Mouse (Mus musculus) hindbrain, embryonic 15.5 days (tissue): ENCODE measurements at regions not wholly inside any gene's neighbourhood (a gene's known extent, or its start where the extent isn't known, plus 50 kb on each side); places are given as distances from the start of the nearest gene placed in this dataset.
"Not testable (repeated sequence)": the region's sequence is repeated elsewhere in the genome, so short reads cannot be mapped to it uniquely, and the experiment has no call there.

ENCODE experiments used
- ATAC-seq: fragments of 200-750 bp; cut with Nextera tagmentation; 2 replicates; pipeline ENCODE4 v1.8.0; 2017; ENCODE audit warnings: low read depth, moderate number of reproducible peaks, moderate TSS enrichment; ENCODE audit not compliant: low FRiP score
- H3K27ac ChIP-seq: fragments of 300-500 bp; sonication (generic); replicated peaks from 2 replicates; pipeline ENCODE4 v1.5.1; 2015; ENCODE audit warnings: mild to moderate bottlenecking, inconsistent platforms
- H3K27me3 ChIP-seq: fragments of 300-500 bp; sonication (generic); 2 replicates; pipeline ENCODE4 v1.6.1; 2015; ENCODE audit warnings: control low read depth, inconsistent platforms
- H3K36me3 ChIP-seq: fragments of 300-500 bp; sonication (generic); 2 replicates; pipeline ENCODE4 v1.6.1; 2015; ENCODE audit warnings: control low read depth, inconsistent platforms
- H3K4me1 ChIP-seq: fragments of 300-500 bp; sonication (generic); replicated peaks from 2 replicates; pipeline ENCODE4 v1.6.1; 2015; ENCODE audit warnings: control low read depth, inconsistent platforms
- H3K4me2 ChIP-seq: fragments of 300-500 bp; sonication (generic); 2 replicates; pipeline ENCODE4 v1.6.1; 2015; ENCODE audit warnings: moderate library complexity, mild to moderate bottlenecking, inconsistent platforms
- H3K4me3 ChIP-seq: fragments of 300-500 bp; sonication (generic); 2 replicates; pipeline ENCODE4 v1.5.1; 2015; ENCODE audit warnings: mild to moderate bottlenecking, inconsistent platforms
- H3K9ac ChIP-seq: fragments of 300-500 bp; sonication (generic); 2 replicates; pipeline ENCODE4 v1.6.1; 2015; ENCODE audit warnings: inconsistent platforms
- H3K9me3 ChIP-seq: fragments of 300-500 bp; sonication (generic); 2 replicates; pipeline ENCODE4 v1.6.1; 2016; ENCODE audit warnings: control low read depth, inconsistent platforms
- WGBS: fragments of 180-500 bp; shearing (Covaris S2); methylation state at CpG from one replicate; pipeline ENCODE4 v1.1.7; 2015; 5-methylcytosine and 5-hydroxymethylcytosine counted together

DNA sequence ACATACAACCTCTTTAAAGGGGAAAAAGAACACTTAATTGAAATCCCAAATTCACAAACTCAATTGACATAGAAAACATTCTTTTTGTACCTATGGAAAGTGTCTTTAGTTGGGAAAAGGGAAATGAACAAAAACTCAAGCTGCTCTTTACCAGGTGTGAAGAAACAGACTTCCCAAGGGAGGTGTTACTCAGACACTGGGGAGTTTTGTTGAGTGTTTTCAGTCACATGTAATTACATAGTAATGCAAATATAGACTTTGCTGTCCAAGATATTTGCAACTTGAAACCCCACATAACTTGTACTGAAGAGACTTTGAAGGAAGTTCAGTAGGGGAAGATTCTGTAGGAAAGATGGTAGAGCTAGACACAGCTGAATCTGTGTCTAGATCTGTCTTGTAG, 547.7 kb upstream of the Zfp960 start:
- no peaks in the 10 kb centered on the region for H3K36me3 ChIP-seq
- H3K4me2 ChIP-seq, result no peak overlapping the region
- H3K27me3 ChIP-seq, result no peaks in the 10 kb centered on the region
- no peak overlapping the region for H3K27ac ChIP-seq
- H3K4me1 ChIP-seq, result no peaks in the 10 kb centered on the region
- H3K9ac ChIP-seq, result no peak overlapping the region
- ATAC-seq, result no peak
- no peaks in the 10 kb centered on the region for H3K9me3 ChIP-seq
- H3K4me3 ChIP-seq, result no peak overlapping the region

DNA sequence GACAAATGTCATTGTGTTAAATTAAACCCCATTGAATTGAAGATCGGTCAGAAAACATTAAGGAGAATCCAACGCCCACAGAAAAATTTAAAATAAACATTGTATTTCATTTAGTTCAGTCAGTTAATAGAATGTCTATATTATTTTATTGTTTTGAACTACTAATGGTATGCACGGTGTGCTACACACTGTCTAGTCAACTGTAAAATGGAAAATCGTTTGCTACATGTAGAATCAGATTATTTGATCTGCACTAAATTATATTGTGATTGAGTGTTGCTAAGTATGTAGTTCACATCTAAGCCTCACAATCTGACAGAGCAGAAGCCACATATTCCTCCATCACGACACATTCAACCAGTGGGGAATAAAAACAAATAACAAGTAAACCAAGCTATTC, 570.0 kb upstream of the Zfp960 start:
- H3K4me1 ChIP-seq, result no peaks in the 10 kb centered on the region
- H3K9ac ChIP-seq, result no peak overlapping the region
- no peak for ATAC-seq
- H3K4me2 ChIP-seq, result no peak overlapping the region
- no peaks in the 10 kb centered on the region for H3K27me3 ChIP-seq
- 55% methylated on average over 5 of the region's 5 CpGs for WGBS
- H3K9me3 ChIP-seq, result no peaks in the 10 kb centered on the region
- no peaks in the 10 kb centered on the region for H3K36me3 ChIP-seq
- H3K4me3 ChIP-seq, result no peak overlapping the region
- H3K27ac ChIP-seq, result no peak overlapping the region

DNA sequence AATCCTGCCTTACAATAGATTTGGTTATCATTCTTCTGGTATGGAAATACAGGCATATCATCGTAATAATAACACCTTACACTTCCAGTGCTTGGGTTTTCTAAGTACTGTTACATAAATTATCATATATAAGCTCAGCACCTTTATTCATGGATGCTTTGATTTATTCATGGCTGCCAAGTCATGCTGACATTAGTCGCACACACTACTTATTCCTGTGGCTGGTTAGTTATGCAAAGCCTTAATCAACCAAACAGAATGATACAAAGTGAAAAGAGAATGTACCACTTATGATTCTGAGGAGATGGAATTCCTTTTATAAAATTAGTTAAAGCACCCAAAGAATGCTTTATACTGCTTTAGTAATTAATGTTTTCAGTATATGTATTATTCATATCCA, 570.4 kb upstream of the Zfp960 start:
- no peaks in the 10 kb centered on the region for H3K9me3 ChIP-seq
- no peaks in the 10 kb centered on the region for H3K36me3 ChIP-seq
- no peaks in the 10 kb centered on the region for H3K4me1 ChIP-seq
- H3K4me2 ChIP-seq, result no peak overlapping the region
- 40% methylated on average over 2 of the region's 2 CpGs for WGBS
- ATAC-seq, result no peak
- no peak overlapping the region for H3K27ac ChIP-seq
- no peak overlapping the region for H3K4me3 ChIP-seq
- no peak overlapping the region for H3K9ac ChIP-seq
- H3K27me3 ChIP-seq, result no peaks in the 10 kb centered on the region

DNA sequence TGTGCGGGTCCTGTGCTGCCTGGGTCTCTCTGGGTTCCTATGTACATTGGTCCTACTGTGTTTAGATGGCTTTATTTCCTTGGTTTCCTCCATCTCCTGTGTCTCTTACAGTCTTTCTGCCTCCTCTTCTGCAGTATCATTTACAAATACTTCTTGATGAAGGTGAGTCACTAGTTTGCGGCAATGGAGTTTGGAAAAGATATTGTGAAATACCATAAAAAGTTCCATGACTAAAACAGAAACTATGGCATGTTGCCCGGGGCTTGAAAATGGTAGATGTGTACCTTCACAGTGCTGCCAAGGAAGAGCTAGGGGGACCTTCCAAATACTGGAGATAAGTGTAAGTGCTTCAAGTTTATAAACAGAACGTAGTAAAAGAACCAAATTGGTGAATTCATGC, 571.4 kb upstream of the Zfp960 start:
- Histone ChIP-seq H3K27ac (no peak overlapping the region), H3K9me3 (no peaks in the 10 kb centered on the region), H3K4me3 (no peak overlapping the region), H3K27me3 (no peaks in the 10 kb centered on the region), H3K4me2 (no peak overlapping the region), H3K9ac (no peak overlapping the region), H3K4me1 (no peaks in the 10 kb centered on the region), H3K36me3 (no peaks in the 10 kb centered on the region)
- no peak for ATAC-seq
- WGBS, result 94% methylated on average over 4 of the region's 4 CpGs

DNA sequence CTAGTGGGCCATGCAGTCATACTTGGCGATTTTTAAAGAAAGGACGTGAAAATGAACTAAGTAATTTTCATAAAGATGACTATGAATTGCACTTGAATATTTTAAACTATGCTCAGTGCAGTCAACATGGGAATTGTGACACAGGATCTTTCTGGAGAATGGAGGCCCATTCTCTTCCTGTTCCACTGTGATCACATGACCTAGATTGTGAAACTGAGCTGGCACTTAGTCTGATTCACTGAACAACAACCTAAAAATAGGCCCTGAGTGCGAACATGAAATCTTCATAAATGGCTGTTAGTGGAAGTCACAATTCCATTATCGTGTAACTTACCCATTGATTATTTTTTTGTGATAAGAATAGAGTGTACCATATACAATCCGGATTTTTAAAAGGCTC, 577.6 kb upstream of the Zfp960 start:
- no peak for ATAC-seq
- H3K4me3 ChIP-seq, result no peak overlapping the region
- H3K27me3 ChIP-seq, result no peaks in the 10 kb centered on the region
- H3K36me3 ChIP-seq, result no peaks in the 10 kb centered on the region
- H3K4me2 ChIP-seq, result no peak overlapping the region
- H3K9ac ChIP-seq, result no peak overlapping the region
- no peak overlapping the region for H3K27ac ChIP-seq
- no peaks in the 10 kb centered on the region for H3K9me3 ChIP-seq
- no peaks in the 10 kb centered on the region for H3K4me1 ChIP-seq
- 91% methylated on average over 5 of the region's 5 CpGs for WGBS

DNA sequence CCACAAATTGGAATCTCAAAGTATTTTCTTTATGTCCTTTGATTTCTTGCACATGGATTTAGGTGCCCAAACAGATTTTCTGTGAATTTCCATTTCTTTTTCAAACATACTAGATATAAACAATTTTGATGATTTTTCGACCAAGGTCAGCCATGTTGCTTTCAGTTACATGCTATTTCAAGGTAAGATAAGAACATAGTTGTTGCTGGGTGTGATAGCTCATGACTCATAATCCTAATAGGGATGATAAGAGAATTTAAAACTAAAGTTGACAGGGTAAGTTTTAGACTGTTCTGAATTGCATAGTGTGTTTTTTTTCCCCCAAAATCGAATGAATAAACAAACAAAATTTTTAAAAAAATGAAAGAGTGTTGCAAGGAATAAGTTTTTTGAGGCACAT, 579.9 kb upstream of the Zfp960 start:
- Histone ChIP-seq H3K27ac (no peak overlapping the region), H3K36me3 (no peaks in the 10 kb centered on the region), H3K9ac (no peak overlapping the region), H3K4me1 (no peaks in the 10 kb centered on the region), H3K9me3 (no peaks in the 10 kb centered on the region), H3K4me3 (no peak overlapping the region), H3K27me3 (no peaks in the 10 kb centered on the region), H3K4me2 (no peak overlapping the region)
- whole genome bisulfite sequencing, result 89% methylated on average over 2 of the region's 2 CpGs
- no peak for ATAC-seq

DNA sequence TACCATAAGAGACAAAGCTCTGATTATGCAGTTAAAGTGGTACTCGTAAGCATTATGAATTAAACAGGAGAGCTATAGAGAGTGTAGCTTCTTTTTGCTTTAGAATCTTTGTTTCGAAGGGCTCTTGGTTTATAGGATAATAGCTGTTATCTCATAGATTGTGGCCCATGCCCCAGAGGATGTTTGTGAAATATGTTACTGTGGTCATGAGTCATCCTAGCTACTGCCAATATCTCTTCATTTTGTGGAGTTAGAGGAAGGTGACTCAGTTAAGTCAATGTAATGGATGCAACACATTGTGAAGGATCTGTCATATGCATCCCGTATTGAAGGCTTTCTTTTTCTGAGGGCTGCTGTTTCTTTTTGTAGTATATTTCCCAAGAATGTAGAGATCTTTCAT, 582.2 kb upstream of the Zfp960 start:
- H3K27me3 ChIP-seq, result no peaks in the 10 kb centered on the region
- H3K27ac ChIP-seq, result no peak overlapping the region
- H3K9me3 ChIP-seq, result no peaks in the 10 kb centered on the region
- no peaks in the 10 kb centered on the region for H3K4me1 ChIP-seq
- H3K4me2 ChIP-seq, result no peak overlapping the region
- H3K9ac ChIP-seq, result no peak overlapping the region
- no peak for ATAC-seq
- H3K36me3 ChIP-seq, result no peaks in the 10 kb centered on the region
- WGBS, result 91% methylated on average over 3 of the region's 3 CpGs
- H3K4me3 ChIP-seq, result no peak overlapping the region

DNA sequence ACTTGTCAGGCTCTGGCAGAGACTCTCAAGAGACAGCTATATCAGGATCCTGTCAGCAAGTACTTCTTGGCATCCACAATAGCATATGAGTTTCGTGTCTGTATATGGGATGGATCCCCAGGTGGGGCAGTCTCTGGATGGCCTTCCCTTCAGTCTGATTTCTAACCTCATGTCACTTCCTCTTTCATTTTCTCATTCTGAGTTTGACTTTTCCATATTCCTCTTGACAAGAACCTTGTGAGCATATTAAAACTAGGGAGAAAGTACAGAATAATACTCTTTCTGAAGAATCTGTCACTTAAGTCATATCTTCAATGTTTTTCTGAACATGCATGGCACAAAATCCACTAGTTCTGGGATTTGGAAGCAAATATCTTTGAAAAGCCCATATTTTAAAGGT, 583.3 kb upstream of the Zfp960 start:
- no peak overlapping the region for H3K27ac ChIP-seq
- 77% methylated on average over 1 of the region's 1 CpGs for WGBS
- H3K9ac ChIP-seq, result no peak overlapping the region
- H3K36me3 ChIP-seq, result no peaks in the 10 kb centered on the region
- H3K4me3 ChIP-seq, result no peak overlapping the region
- no peaks in the 10 kb centered on the region for H3K27me3 ChIP-seq
- H3K9me3 ChIP-seq, result no peaks in the 10 kb centered on the region
- no peaks in the 10 kb centered on the region for H3K4me1 ChIP-seq
- ATAC-seq, result no peak
- no peak overlapping the region for H3K4me2 ChIP-seq

DNA sequence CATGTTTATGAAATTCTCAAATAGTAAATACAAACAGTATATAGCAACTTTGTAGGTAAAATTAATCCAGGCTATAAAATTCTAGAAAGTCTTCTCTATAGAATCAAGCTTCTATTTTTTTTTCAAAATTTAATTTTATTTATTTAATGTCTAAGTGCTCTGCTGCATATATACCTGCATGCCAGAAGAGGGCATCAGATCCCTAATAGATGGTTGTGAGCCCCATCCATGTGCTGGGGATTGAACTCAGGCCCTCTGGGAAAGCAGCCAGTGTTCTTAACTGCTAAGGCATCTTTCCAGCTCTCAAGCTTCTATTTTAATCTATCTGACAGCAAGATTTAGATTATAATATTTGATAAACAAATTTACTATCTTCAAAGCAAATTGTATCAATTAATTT, 602.7 kb upstream of the Zfp960 start:
- Histone ChIP-seq H3K9me3 (no peaks in the 10 kb centered on the region), H3K36me3 (no peaks in the 10 kb centered on the region), H3K27me3 (no peaks in the 10 kb centered on the region), H3K9ac (no peak overlapping the region), H3K27ac (no peak overlapping the region), H3K4me2 (no peak overlapping the region), H3K4me1 (no peaks in the 10 kb centered on the region), H3K4me3 (no peak overlapping the region)
- ATAC-seq, result no peak

DNA sequence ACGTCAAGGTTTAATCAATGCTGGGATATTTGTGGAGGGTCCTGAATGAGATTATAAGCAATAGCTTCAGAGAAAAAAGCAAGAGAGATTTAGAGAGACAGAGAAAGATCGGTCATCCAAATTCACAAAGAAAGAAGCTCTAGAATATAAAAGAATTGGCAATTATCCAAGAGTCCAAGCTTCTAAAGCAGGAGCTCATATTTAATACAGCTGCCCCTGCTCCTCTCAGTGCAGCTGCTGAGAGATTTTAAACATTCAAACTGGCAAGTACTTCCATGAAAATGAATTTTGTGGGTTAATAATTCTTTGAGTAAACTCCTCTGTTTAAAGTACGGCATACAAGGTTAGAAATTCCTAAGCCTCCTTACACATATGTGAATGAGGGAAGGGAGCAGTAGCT, 610.8 kb upstream of the Zfp960 start:
- H3K27ac ChIP-seq, result no peak overlapping the region
- no peaks in the 10 kb centered on the region for H3K36me3 ChIP-seq
- H3K9me3 ChIP-seq, result no peaks in the 10 kb centered on the region
- H3K4me3 ChIP-seq, result no peak overlapping the region
- H3K9ac ChIP-seq, result no peak overlapping the region
- no peaks in the 10 kb centered on the region for H3K27me3 ChIP-seq
- 51% methylated on average over 3 of the region's 3 CpGs for WGBS
- ATAC-seq, result no peak
- H3K4me1 ChIP-seq, result no peaks in the 10 kb centered on the region
- no peak overlapping the region for H3K4me2 ChIP-seq

DNA sequence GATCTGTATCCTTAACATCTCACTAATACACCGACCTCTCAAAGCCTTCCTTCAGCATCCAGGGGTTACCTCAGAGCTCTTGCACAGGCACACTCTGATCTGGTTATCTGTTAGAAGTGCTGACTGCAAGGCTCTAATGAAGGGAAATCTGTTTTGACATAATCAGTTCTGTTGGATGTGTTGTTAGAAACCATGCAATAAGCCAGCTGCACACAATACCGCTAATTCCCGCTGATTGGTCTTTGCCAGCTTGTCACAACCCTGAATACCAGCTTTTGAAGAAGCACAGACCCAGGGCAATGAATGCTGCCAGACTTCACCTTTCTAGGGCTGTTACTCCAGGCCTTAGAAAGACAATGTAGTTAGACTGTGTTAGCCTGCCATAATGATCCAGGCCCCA, 613.7 kb upstream of the Rgmb start:
- no peaks in the 10 kb centered on the region for H3K4me1 ChIP-seq
- 83% methylated on average over 3 of the region's 3 CpGs for WGBS
- ATAC-seq, result no peak

DNA sequence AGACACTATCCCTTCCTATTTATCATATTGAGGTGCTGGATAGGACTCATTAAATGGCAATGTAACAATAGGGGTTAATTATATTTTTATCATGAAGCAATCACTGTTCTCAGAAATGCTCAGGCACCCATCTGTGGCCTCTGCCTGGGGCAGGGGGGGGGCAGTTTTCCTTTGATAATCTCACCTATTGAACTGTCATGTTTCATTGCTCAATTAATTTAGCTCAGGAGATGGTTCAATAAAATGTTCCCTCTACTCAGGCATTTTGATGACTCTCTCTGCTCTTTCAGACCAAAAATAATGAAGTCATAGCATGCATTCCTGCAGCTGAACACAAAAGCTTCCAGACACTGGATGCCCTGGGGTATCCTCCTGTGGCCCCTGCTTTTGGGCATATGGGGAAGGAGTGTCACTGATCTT, 564.4 kb upstream of the Rgmb start:
- no peak overlapping the region for H3K4me2 ChIP-seq
- no peak for ATAC-seq
- H3K9me3 ChIP-seq, result no peaks in the 10 kb centered on the region
- H3K4me3 ChIP-seq, result no peak overlapping the region
- no peak overlapping the region for H3K27ac ChIP-seq
- no peaks in the 10 kb centered on the region for H3K36me3 ChIP-seq
- no peaks in the 10 kb centered on the region for H3K27me3 ChIP-seq
- no peaks in the 10 kb centered on the region for H3K4me1 ChIP-seq
- H3K9ac ChIP-seq, result no peak overlapping the region

More for the DNA sequence above, 613.7 kb upstream of the Rgmb start:
- Histone ChIP-seq H3K9me3 (no peaks in the 10 kb centered on the region), H3K36me3 (no peaks in the 10 kb centered on the region), H3K4me3 (no peak overlapping the region), H3K9ac (no peak overlapping the region), H3K27me3 (no peaks in the 10 kb centered on the region), H3K4me2 (no peak overlapping the region), H3K27ac (no peak overlapping the region)

DNA sequence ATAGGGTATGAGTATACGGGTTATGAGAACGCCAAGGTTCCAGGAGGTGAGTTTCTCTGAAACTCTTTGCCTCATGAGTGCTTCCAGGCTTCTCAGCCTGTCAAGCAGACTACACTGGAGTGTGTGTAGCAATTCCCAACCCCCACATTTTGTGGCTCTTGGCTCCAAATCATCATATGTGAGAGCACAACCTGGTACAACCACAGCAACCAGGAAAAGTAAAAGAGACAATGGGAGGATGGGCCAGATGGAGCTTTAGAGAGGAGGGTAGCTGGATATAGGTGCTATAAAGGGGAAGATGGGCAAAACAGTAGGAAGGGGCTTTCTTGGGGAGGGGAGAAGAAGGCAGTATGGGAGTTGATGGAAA, 544.0 kb upstream of the Rgmb start:
- 96% methylated on average over 2 of the region's 2 CpGs for WGBS
- not testable (repeated sequence) for H3K4me3 ChIP-seq

More for the DNA sequence above, 544.0 kb upstream of the Rgmb start:
- not testable (repeated sequence) for H3K27ac ChIP-seq, H3K4me1 ChIP-seq, H3K4me2 ChIP-seq, H3K27me3 ChIP-seq, ATAC-seq, H3K9me3 ChIP-seq, H3K9ac ChIP-seq, H3K36me3 ChIP-seq
